Mouse (Mus musculus) megakaryocyte-erythroid progenitor cell, adult 5 weeks (primary cell): ENCODE measurements around the gene Gstt2. TPM values are rescaled to one million over a fixed set of nuclear protein-coding genes. Genes with fewer than 3 reads are reported as not detected.

Experiments used
- polyA plus RNA-seq: library from polyadenylated mRNA; stranded (reverse); fragments of >175 nt; gene quantifications from 2 replicates; pipeline ENCODE4 v1.2.3, GENCODE M21; 2012

The Gstt2 gene
- 7.5 and 8.4 TPM in 2 replicates for polyA plus RNA-seq

DNA sequence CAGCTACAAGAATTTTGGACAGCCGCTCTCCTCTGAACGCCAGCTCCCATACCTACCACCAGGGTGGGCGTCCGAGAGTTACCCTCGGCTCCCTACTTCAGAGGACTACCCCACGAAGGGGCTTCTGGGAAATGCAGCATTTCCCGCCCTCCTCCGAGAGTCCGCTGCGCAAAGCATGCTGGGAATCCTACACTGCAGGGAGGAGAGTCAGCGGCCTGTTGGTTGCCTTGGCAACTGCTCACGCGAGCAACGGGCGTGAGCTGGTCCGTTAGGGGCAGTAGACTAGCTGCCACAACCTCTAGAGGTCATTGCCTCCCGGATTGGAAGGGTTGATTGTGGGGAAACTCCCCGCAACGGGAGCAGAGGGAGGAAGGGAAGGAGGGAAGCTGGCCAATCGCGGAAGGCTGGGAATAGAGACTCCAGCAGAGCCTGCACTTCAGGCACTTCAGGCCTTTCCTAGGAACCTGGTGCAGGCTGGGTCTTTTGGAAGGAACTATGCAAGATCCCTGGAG lies at the start of gene Gstt2:
Gene Gstt2, minus strand, starts transcription at position 177 of the 512 bp plus-strand sequence.

DNA sequence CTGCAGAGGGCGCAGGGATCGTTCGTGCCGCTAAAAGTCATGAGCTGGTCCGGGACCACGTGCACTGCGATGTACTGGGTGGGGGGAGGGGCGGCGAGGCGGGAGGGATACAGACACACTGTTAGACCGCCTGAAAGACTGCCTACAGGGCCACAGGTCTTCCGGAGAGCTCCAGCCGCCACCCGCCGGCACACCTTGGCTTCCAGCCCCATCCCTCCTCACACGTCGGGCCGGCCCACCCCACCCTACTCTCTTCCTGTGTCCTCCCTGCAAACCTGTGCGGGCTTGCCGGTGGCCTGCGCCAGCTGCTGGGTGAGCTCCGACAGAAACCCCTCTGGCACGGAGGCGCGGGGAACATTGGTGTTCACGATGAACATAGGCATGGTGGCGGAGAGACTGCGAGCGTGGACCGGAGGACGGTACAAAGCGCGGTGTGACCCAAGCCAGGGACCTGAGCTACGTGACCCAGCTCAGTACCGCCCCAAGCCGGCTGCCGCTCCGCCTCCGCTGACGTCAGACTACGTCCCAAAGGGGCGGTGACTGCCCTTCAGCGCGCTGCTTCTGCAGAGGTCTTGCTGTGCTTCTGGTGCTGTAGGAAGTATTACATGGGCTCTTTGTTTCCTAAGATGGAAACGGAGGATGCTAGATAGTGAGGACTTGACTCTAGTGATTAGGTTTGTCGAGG lies 22.7 kb upstream of the Gstt2 start, which contains the start of gene Mif:
Gene Mif, minus strand, starts transcription at position 455 of the 685 bp plus-strand sequence.

DNA sequence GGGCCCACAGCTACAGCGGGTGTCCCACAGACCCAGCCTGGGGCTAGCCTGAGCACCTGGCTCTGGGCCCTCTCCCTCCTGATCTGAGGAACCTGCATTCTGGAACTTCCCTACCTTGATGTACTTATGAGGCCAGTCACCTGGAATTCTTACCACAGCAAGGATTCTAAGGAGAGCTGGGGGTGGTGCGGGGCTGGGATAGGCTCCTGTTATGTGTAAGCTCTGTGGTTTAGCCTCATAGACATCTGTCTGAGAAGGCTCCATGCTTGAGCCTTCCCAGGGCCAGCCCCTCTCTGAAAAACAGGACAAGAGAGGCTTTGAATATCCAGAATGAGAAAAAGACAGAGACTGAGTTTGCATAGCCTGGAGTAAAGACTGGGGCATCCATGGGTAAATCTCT lies 14.8 kb downstream of the Gstt2 start, which contains the start of gene Gstt4:
Gene Gstt4, minus strand, starts transcription at position 101 of the 400 bp plus-strand sequence.

DNA sequence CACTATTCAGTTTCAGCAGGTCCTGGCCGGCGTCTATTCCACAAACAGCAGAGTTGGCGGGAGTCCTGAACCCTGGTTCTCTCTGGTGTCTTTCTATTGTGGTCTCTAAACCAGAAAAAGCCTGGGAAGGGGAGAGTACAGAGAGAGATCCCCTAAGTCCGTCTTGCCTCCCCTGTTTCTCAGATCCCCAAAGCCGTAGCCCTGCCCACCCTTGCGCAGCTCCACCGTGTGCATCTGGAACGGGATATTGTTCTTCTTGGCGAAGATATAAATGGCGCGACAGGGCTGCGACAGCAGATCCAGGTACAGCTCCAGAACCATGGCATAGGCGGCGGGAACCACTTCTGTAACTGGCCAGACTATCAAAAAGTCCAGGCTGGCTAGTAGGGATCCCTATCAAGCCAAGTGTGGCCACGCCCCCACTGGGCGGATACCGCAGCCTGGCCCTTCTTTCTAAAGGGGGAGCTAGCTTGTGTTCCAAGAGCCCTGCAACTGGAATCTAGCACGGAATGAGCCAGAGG lies 39.0 kb downstream of the Gstt2 start, which contains the start of gene Gstt1:
Gene Gstt1, minus strand, starts transcription at position 409 of the 521 bp plus-strand sequence.

Other genes with a start within 250 kb of the Gstt2 start
- 9.1 and 11.3 TPM in 2 replicates for gene Ggt5, start 248.1 kb downstream of the Gstt2 start, polyA plus RNA-seq
- gene Susd2, start 193.4 kb downstream of the Gstt2 start, polyA plus RNA-seq, result 0.68 and 1.6 TPM in 2 replicates
- 95.9 and 105 TPM in 2 replicates for gene Cabin1, start 73.1 kb downstream of the Gstt2 start, polyA plus RNA-seq
- 95.8 and 97.5 TPM in 2 replicates for gene Ddt, start 64.0 kb downstream of the Gstt2 start, polyA plus RNA-seq
- gene Gm20441, start 56.5 kb downstream of the Gstt2 start, polyA plus RNA-seq, result not detected in 2 replicates
- 4.0 and 4.4 TPM in 2 replicates for gene Gstt3, start 56.0 kb downstream of the Gstt2 start, polyA plus RNA-seq
- 0.38 and 0.93 TPM in 2 replicates for gene Gstt1, start 38.8 kb downstream of the Gstt2 start, polyA plus RNA-seq
- gene Gstt4, start 14.9 kb downstream of the Gstt2 start, polyA plus RNA-seq, result not detected in 2 replicates
- gene Mif, start 22.8 kb upstream of the Gstt2 start, polyA plus RNA-seq, result 2,192 and 2,368 TPM in 2 replicates
- gene Derl3, start 56.0 kb upstream of the Gstt2 start, polyA plus RNA-seq, result 9.1 and 10.6 TPM in 2 replicates
- 308 and 343 TPM in 2 replicates for gene Smarcb1, start 84.2 kb upstream of the Gstt2 start, polyA plus RNA-seq
- gene Chchd10, start 95.7 kb upstream of the Gstt2 start, polyA plus RNA-seq, result 187 and 201 TPM in 2 replicates
- gene Mmp11, start 99.1 kb upstream of the Gstt2 start, polyA plus RNA-seq, result 0.65 and 0.74 TPM in 2 replicates
- gene Gm867, start 103.2 kb upstream of the Gstt2 start, polyA plus RNA-seq, result not detected in 2 replicates
- gene Vpreb3, start 105.6 kb upstream of the Gstt2 start, polyA plus RNA-seq, result 1.4 and 2.1 TPM in 2 replicates
- 0.09 and 0.22 TPM in 2 replicates for gene Gm5134, start 117.1 kb upstream of the Gstt2 start, polyA plus RNA-seq
- gene Zfp280b, start 195.2 kb upstream of the Gstt2 start, polyA plus RNA-seq, result 3.7 and 5.0 TPM in 2 replicates